Mouse (Mus musculus) cerebellum, adult 2 months (tissue): ENCODE results near the gene Vwa1.

Source experiments
- CTCF ChIP-seq: fragments of 200-500 bp; IDR thresholded peaks from 2 replicates; pipeline ENCODE4 v1.5.1; 2011; ENCODE audit warnings: low read depth, mild to moderate bottlenecking, control low read depth, low read length, moderate library complexity, borderline replicate concordance; ENCODE audit not compliant: insufficient read depth
- POLR2A ChIP-seq: fragments of 200-500 bp; IDR thresholded peaks from 2 replicates; pipeline ENCODE4 v1.6.1; 2011; ENCODE audit warnings: low read length, control low read depth, borderline replicate concordance; ENCODE audit not compliant: insufficient read depth

DNA sequence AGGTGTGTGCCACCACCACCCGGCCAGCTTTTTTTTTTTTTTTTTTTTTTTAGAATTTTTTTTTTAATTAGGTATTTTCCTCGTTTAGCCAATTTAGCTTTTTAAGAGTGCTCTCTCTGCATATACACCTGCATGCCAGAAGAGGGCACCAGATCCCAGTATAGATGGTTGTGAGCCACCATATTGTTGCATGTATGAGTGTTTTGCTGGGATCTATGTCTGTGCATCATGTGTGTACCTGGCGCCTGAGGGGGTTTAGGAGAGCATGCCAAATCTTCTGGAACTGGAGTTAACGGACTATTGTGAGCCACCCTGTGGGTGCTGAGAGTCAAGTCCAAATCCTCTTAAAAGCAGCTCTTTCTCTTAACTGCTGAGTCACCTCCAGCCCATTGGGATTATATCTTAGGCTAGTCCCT lies 52.8 kb downstream of the Vwa1 start:
- TF ChIP-seq CTCF (peak; percentile 52), POLR2A (no peak)
